16 mouse cellular contexts compared by ENCODE assay signal in the genomic region with DNA sequence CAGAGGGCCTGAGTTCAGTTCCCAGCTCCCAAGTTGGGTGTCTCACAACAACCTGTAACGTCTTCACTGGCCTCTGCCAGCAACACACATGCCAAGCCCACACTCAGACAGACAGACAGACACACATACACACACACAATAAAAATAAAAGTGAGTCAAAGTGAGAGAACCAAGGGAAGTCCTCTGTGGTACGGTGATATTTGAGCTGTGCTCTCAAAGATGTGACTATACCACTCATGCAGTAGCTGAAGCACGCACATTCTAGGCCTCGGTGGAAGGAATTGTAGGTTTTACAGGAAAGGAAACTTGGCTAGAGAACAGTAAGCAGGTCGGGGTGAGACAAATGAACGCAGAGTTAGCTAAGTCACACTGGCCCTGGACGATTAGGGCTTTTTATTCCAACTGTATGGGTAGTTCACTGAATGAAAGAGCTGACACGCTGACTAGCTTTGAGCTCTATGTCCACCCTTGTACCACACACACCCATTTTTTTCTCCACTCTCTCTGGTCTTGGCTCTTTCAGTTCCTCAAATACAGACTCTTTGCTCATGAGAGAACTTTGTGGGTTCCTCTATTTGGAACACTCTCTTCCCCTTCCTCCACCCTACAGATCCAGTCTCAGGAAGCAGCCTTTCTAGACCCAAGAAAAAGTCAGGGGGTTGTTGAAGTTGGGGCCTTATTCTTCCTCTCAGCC. TPM values are rescaled to one million over a fixed set of nuclear protein-coding genes. Genes with fewer than 3 reads are reported as not detected.
DNase-seq lines count a peak whose midpoint lies in the region; ATAC-seq and TF ChIP-seq lines count a peak whose summit lies in the region.
"Had no signal": no experiment of that assay in that cellular context is flagged by ENCODE, and none has a peak within 500 bp of the region (broad histone marks: within the 10 kb centered on the region; RNA-seq: fewer than 3 reads in every experiment).

No protein-coding gene starts in this region.

- 22% methylated on average over 8 of the region's 8 CpGs for WGBS in bone marrow, adult 2 months
- 9% methylated on average over 8 of the region's 8 CpGs for WGBS in macrophage (ENCODE audit: missing documents)
- WGBS in midbrain, postnatal 0 days: 93% methylated on average over 8 of the region's 8 CpGs

- peaks cover 70% of the 10 kb centered on the region for H3K79me2 ChIP-seq in macrophage (ENCODE audit: inconsistent target)

- no peak overlapping the region for H3K9ac ChIP-seq in midbrain, postnatal 0 days (replicated peaks; ENCODE audit: low read length, poor library complexity, severe bottlenecking)
- H3K9ac ChIP-seq: embryonic facial prominence, embryonic 15.5 days; forebrain, embryonic 15.5 days; hindbrain, embryonic 15.5 days had no signal

- H3K9me3 ChIP-seq in midbrain, postnatal 0 days (ENCODE audit: low read length): no peaks in the 10 kb centered on the region
- H3K9me3 ChIP-seq: embryonic facial prominence, embryonic 15.5 days; forebrain, embryonic 15.5 days; hindbrain, embryonic 15.5 days; megakaryocyte, embryonic 14.5 days had no signal

- H3K4me1 ChIP-seq in bone marrow, adult 2 months (ENCODE audit: control insufficient read depth, insufficient read depth, low read length): peaks cover 7% of the 10 kb centered on the region
- no peaks in the 10 kb centered on the region for H3K4me1 ChIP-seq in midbrain, postnatal 0 days (ENCODE audit: insufficient read depth, low read length)
- H3K4me1 ChIP-seq: embryonic facial prominence, embryonic 15.5 days; forebrain, embryonic 15.5 days; hindbrain, embryonic 15.5 days had no signal

- TF ChIP-seq CTCF in bone marrow, adult 2 months (IDR thresholded peaks at IDR 0.05; ENCODE audit: control insufficient read depth, insufficient read depth, low read length): no peak
- no peak for TF ChIP-seq CTCF in midbrain, postnatal 0 days (IDR thresholded peaks at IDR 0.05)

- no peaks in the 10 kb centered on the region for H3K27me3 ChIP-seq in midbrain, postnatal 0 days (ENCODE audit: insufficient read depth, low read length)
- H3K27me3 ChIP-seq: embryonic facial prominence, embryonic 15.5 days; forebrain, embryonic 15.5 days; hindbrain, embryonic 15.5 days; megakaryocyte, embryonic 14.5 days had no signal

- peak overlapping the region; percentile 93 for H3K27ac ChIP-seq in bone marrow, adult 2 months (ENCODE audit: control insufficient read depth, insufficient read depth, low read depth, low read length, poor library complexity)
- peak overlapping the region; percentile 98 for H3K27ac ChIP-seq in macrophage
- H3K27ac ChIP-seq in midbrain, postnatal 0 days (ENCODE audit: low read depth, low read length): no peak overlapping the region
- H3K27ac ChIP-seq: embryonic facial prominence, embryonic 15.5 days; forebrain, embryonic 15.5 days; hindbrain, embryonic 15.5 days had no signal

- no peak for TF ChIP-seq POLR2A in bone marrow, adult 2 months (IDR thresholded peaks at IDR 0.05; ENCODE audit: borderline replicate concordance, control insufficient read depth, low read depth, low read length)

- no peak overlapping the region for H3K4me2 ChIP-seq in midbrain, postnatal 0 days (ENCODE audit: low read depth, low read length, poor library complexity, severe bottlenecking)
- H3K4me2 ChIP-seq: embryonic facial prominence, embryonic 15.5 days; forebrain, embryonic 15.5 days; hindbrain, embryonic 15.5 days had no signal

- DNase-seq in layer of hippocampus, adult 9-11 months: peak; percentile 60
- no peak for DNase-seq in layer of hippocampus, postnatal 36 days
- peak; percentile 52 for DNase-seq in 416B (ENCODE audit: low read depth)
- no peak for DNase-seq in thymus, postnatal 4 days
- no peak for DNase-seq in midbrain, postnatal 0 days (ENCODE audit: low spot score)
- DNase-seq in right cerebral cortex, postnatal 25 days: no peak
- DNase-seq: adrenal gland, adult 8-10 months; cerebellum, adult 11-12 months; gastrocnemius, postnatal 36 days; thymus, postnatal 36 days had no signal

- H3K4me3 ChIP-seq in bone marrow, adult 2 months (replicated peaks; ENCODE audit: control insufficient read depth, low read depth, low read length): no peak overlapping the region
- no peak overlapping the region for H3K4me3 ChIP-seq in macrophage (ENCODE audit: inconsistent target)
- H3K4me3 ChIP-seq in midbrain, postnatal 0 days (ENCODE audit: low read depth, low read length): no peak overlapping the region
- H3K4me3 ChIP-seq: embryonic facial prominence, embryonic 15.5 days; forebrain, embryonic 15.5 days; hindbrain, embryonic 15.5 days; megakaryocyte, embryonic 14.5 days had no signal

- peaks cover 34% of the 10 kb centered on the region for H3K36me3 ChIP-seq in macrophage (ENCODE audit: inconsistent target)
- peaks cover 29% of the 10 kb centered on the region for H3K36me3 ChIP-seq in midbrain, postnatal 0 days (ENCODE audit: insufficient read depth, low read length)

- ATAC-seq in midbrain, postnatal 0 days (ENCODE audit: low FRiP score): no peak
- ATAC-seq: forebrain, embryonic 15.5 days had no signal

RNA-seq across cellular contexts. Expression of gene Hps3, which starts 8.0 kb away (rescaled TPM):
- 10 to 100 TPM; 20.5 to 22.0 TPM for total RNA-seq in layer of hippocampus, postnatal 36 days (2021)
- 12.8 and 19.1 TPM in 2 replicates for polyA plus RNA-seq in bone marrow, adult 2 months (2011; ENCODE audit: insufficient read depth, insufficient read length, low replicate concordance, missing spikeins)
- 100 to 1,000 TPM in 20 of 26 experiments, 10 to 100 TPM in 6; 51.1 to 291 (median 164) TPM for total RNA-seq in macrophage (2018; cell fraction: chromatin; rRNA removed)
- total RNA-seq in macrophage (2018; cell fraction: cytosol; rRNA removed): 10 to 100 TPM; 13.1 to 40.5 (median 26.5) TPM
- total RNA-seq in macrophage (2018; cell fraction: nucleus; rRNA removed): 100 to 1,000 TPM in 16 of 26 experiments, 10 to 100 TPM in 10; 35.9 to 241 (median 135) TPM
- polyA plus RNA-seq in macrophage (2018): 15.6 to 41.0 TPM (median 30.1 TPM) in 3 replicates
- total RNA-seq in midbrain, postnatal 0 days (2014; rRNA removed): 16.3 and 18.5 TPM in 2 replicates
- polyA plus RNA-seq in midbrain, postnatal 0 days (2015; fragmentation: Nextera tagmentation; extraction: Ambion mirVana): 8.4 and 9.3 TPM in 2 replicates

RNA-seq across cellular contexts. Expression of gene Hltf, which starts 30.5 kb away (rescaled TPM):
- total RNA-seq in layer of hippocampus, postnatal 36 days (2021): 10 to 100 TPM; 23.7 to 25.7 TPM
- 14.5 and 17.8 TPM in 2 replicates for polyA plus RNA-seq in bone marrow, adult 2 months (2011; ENCODE audit: insufficient read depth, insufficient read length, low replicate concordance, missing spikeins)
- 10 to 100 TPM; 13.0 to 96.9 (median 64.8) TPM for total RNA-seq in macrophage (2018; cell fraction: chromatin; rRNA removed)
- 10 to 100 TPM; 13.2 to 28.1 (median 23.1) TPM for total RNA-seq in macrophage (2018; cell fraction: cytosol; rRNA removed)
- 10 to 100 TPM; 14.9 to 68.2 (median 42.6) TPM for total RNA-seq in macrophage (2018; cell fraction: nucleus; rRNA removed)
- polyA plus RNA-seq in macrophage (2018): 18.0 to 23.6 TPM (median 23.3 TPM) in 3 replicates
- total RNA-seq in midbrain, postnatal 0 days (2014; rRNA removed): 12.6 and 13.5 TPM in 2 replicates
- polyA plus RNA-seq in midbrain, postnatal 0 days (2015; fragmentation: Nextera tagmentation; extraction: Ambion mirVana): 6.3 and 8.1 TPM in 2 replicates

Comparison
In these comparisons a context has a peak if more than half of its experiments do, and no peak if none do; other contexts are left out.
1. DNase-seq: peak in layer of hippocampus, adult 9-11 months (single experiment) and 416B (single experiment); none in layer of hippocampus, postnatal 36 days (0 of 2), thymus, postnatal 4 days (single experiment), midbrain, postnatal 0 days (single experiment) and right cerebral cortex, postnatal 25 days (single experiment).